Mouse (Mus musculus) hindbrain, embryonic 10.5 days (tissue): ENCODE data around the gene Inca1. TPM values are rescaled to one million over a fixed set of nuclear protein-coding genes. Genes with fewer than 3 reads are reported as not detected.

ENCODE experiments used
- DNase-seq: peaks from one replicate; pipeline ENCODE4 v3.0.0-alpha.2; 2017; ENCODE audit warnings: low spot score
- H3K27ac ChIP-seq: fragments of 300-500 bp; sonication (generic); 2 replicates; pipeline ENCODE4 v1.5.1; 2016; ENCODE audit warnings: mild to moderate bottlenecking, moderate library complexity
- H3K27me3 ChIP-seq: fragments of 300-500 bp; sonication (generic); 2 replicates; pipeline ENCODE4 v1.6.1; 2016; ENCODE audit warnings: mild to moderate bottlenecking; ENCODE audit not compliant: poor library complexity, insufficient read depth, severe bottlenecking
- H3K36me3 ChIP-seq: fragments of 300-500 bp; sonication (generic); 2 replicates; pipeline ENCODE4 v1.6.1; 2016; ENCODE audit warnings: mild to moderate bottlenecking, moderate library complexity
- H3K4me1 ChIP-seq: fragments of 300-500 bp; sonication (generic); replicated peaks from 2 replicates; pipeline ENCODE4 v1.6.1; 2016; ENCODE audit warnings: mild to moderate bottlenecking
- H3K4me3 ChIP-seq: fragments of 300-500 bp; sonication (generic); 2 replicates; pipeline ENCODE4 v1.5.1; 2016; ENCODE audit warnings: mild to moderate bottlenecking, moderate library complexity
- H3K9me3 ChIP-seq: fragments of 300-500 bp; sonication (generic); 2 replicates; pipeline ENCODE4 v1.6.1; 2016; ENCODE audit warnings: mild to moderate bottlenecking, moderate library complexity
- WGBS: fragments of 180-500 bp; shearing (Covaris S2); methylation state at CpG from one replicate; pipeline ENCODE4 v1.1.7; 2016; 5-methylcytosine and 5-hydroxymethylcytosine counted together
- polyA plus RNA-seq: library from polyadenylated mRNA; unstranded; fragments of >200 nt; fragmentation: Nextera tagmentation; extraction: Ambion mirVana; gene quantifications from 2 replicates; pipeline ENCODE4 v1.2.1, GENCODE M21; 2016

Gene Inca1
- polyA plus RNA-seq, 1 experiment from 2014 or later: 0.90 TPM

GRCm38 (mm10) chr11:70697376-70697775 is 2.6 kb downstream of the Inca1 start:
- H3K27ac ChIP-seq: no peak overlapping the region
- peaks cover 2% of the 10 kb centered on the region; the same call in 1 of the 2 replicates for H3K36me3 ChIP-seq
- no peaks in the 10 kb centered on the region for H3K27me3 ChIP-seq
- DNase-seq: no peak
- 76% methylated on average over 3 of the region's 3 CpGs for WGBS
- H3K4me1 ChIP-seq: peaks cover 29% of the 10 kb centered on the region
- no peaks in the 10 kb centered on the region for H3K9me3 ChIP-seq
- H3K4me3 ChIP-seq: no peak overlapping the region

- Histone ChIP-seq H3K36me3 (no peaks in the 10 kb centered on the region), H3K27me3 (no peaks in the 10 kb centered on the region), H3K27ac (no peak overlapping the region), H3K4me1 (peaks cover 6% of the 10 kb centered on the region), H3K4me3 (no peak overlapping the region), H3K9me3 (no peaks in the 10 kb centered on the region)
- WGBS: 79% methylated on average over 3 of the region's 3 CpGs
- no peak for DNase-seq
Observed at GRCm38 (mm10) chr11:70693504-70693903, 6.5 kb downstream of the Inca1 start.

- Histone ChIP-seq H3K27ac (no peak overlapping the region), H3K4me1 (peaks cover 32% of the 10 kb centered on the region), H3K36me3 (peaks cover 12% of the 10 kb centered on the region), H3K4me3 (no peak overlapping the region), H3K9me3 (no peaks in the 10 kb centered on the region), H3K27me3 (no peaks in the 10 kb centered on the region)
- no peak for DNase-seq
- 61% methylated on average over 4 of the region's 4 CpGs for WGBS
Observed at GRCm38 (mm10) chr11:70689578-70689977, 10.4 kb downstream of the Inca1 start.

GRCm38 (mm10) chr11:70688372-70688771 is 11.6 kb downstream of the Inca1 start:
- H3K9me3 ChIP-seq: no peaks in the 10 kb centered on the region
- H3K36me3 ChIP-seq: peaks cover 24% of the 10 kb centered on the region
- H3K27me3 ChIP-seq: no peaks in the 10 kb centered on the region
- DNase-seq: no peak
- 10% methylated on average over 8 of the region's 8 CpGs for WGBS
- peak overlapping the region; percentile 82 for H3K4me3 ChIP-seq
- H3K27ac ChIP-seq: peak overlapping the region; percentile 92
- peaks cover 32% of the 10 kb centered on the region for H3K4me1 ChIP-seq

- no peaks in the 10 kb centered on the region for H3K9me3 ChIP-seq
- peak within 1 kb of the TSS; percentile 92 for H3K27ac ChIP-seq
- H3K4me1 ChIP-seq: peaks cover 38% of the 10 kb centered on the region
- peaks cover 31% of the 10 kb centered on the region for H3K36me3 ChIP-seq
- H3K27me3 ChIP-seq: no peaks in the 10 kb centered on the region
- H3K4me3 ChIP-seq: peak within 1 kb of the TSS; percentile 82
- under 1% methylated on average over 55 of the region's 55 CpGs for WGBS
- peak; percentile 88 for DNase-seq
Observed at GRCm38 (mm10) chr11:70687601-70688199, 12.3 kb downstream of the Inca1 start, which contains the start of gene Camta2. Gene Camta2, minus strand, starts transcription at chr11:70688105.

GRCm38 (mm10) chr11:70686901-70687566 is 12.9 kb downstream of the Inca1 start:
- Histone ChIP-seq H3K36me3 (peaks cover 36% of the 10 kb centered on the region), H3K9me3 (no peaks in the 10 kb centered on the region), H3K27me3 (no peaks in the 10 kb centered on the region), H3K4me1 (peaks cover 45% of the 10 kb centered on the region), H3K4me3 (peak overlapping the region; percentile 82), H3K27ac (peak overlapping the region; percentile 92)
- WGBS: 6% methylated on average over 16 of the region's 16 CpGs
- DNase-seq: no peak

- 89% methylated on average over 5 of the region's 5 CpGs for WGBS
- DNase-seq: no peak
- no peak overlapping the region for H3K27ac ChIP-seq
- peaks cover 56% of the 10 kb centered on the region for H3K36me3 ChIP-seq
- no peaks in the 10 kb centered on the region for H3K9me3 ChIP-seq
- H3K4me3 ChIP-seq: no peak overlapping the region
- H3K4me1 ChIP-seq: peaks cover 56% of the 10 kb centered on the region
- H3K27me3 ChIP-seq: no peaks in the 10 kb centered on the region
Observed at GRCm38 (mm10) chr11:70683640-70684039, 16.3 kb downstream of the Inca1 start.

GRCm38 (mm10) chr11:70681897-70682581 is 17.9 kb downstream of the Inca1 start:
- Histone ChIP-seq H3K27ac (peak overlapping the region; percentile 81), H3K27me3 (no peaks in the 10 kb centered on the region), H3K36me3 (peaks cover 62% of the 10 kb centered on the region), H3K4me3 (peak overlapping the region; percentile 20; the same call in 1 of the 2 replicates), H3K4me1 (peaks cover 45% of the 10 kb centered on the region), H3K9me3 (no peaks in the 10 kb centered on the region)
- 13% methylated on average over 11 of the region's 11 CpGs for WGBS
- DNase-seq: peak; percentile 72

- Histone ChIP-seq H3K27me3 (no peaks in the 10 kb centered on the region), H3K36me3 (peaks cover 69% of the 10 kb centered on the region), H3K9me3 (no peaks in the 10 kb centered on the region), H3K4me1 (peaks cover 36% of the 10 kb centered on the region), H3K4me3 (0 out of 2 replicates have a peak overlapping the region, but pooled peaks have one; percentile 0), H3K27ac (peak overlapping the region; percentile 81)
- 55% methylated on average over 12 of the region's 12 CpGs for WGBS
- DNase-seq: no peak
Observed at GRCm38 (mm10) chr11:70681170-70681569, 18.8 kb downstream of the Inca1 start.

- Histone ChIP-seq H3K36me3 (peaks cover 73% of the 10 kb centered on the region), H3K4me3 (no peak overlapping the region), H3K27ac (no peak overlapping the region), H3K9me3 (no peaks in the 10 kb centered on the region), H3K4me1 (peaks cover 34% of the 10 kb centered on the region), H3K27me3 (no peaks in the 10 kb centered on the region)
- DNase-seq: no peak
- 84% methylated on average over 8 of the region's 8 CpGs for WGBS
Observed at GRCm38 (mm10) chr11:70679894-70680293, 20.1 kb downstream of the Inca1 start.

- H3K27me3 ChIP-seq: no peaks in the 10 kb centered on the region
- 97% methylated on average over 8 of the region's 8 CpGs for WGBS
- H3K4me3 ChIP-seq: no peak overlapping the region
- no peak overlapping the region for H3K27ac ChIP-seq
- no peak for DNase-seq
- H3K36me3 ChIP-seq: peaks cover 71% of the 10 kb centered on the region
- H3K9me3 ChIP-seq: no peaks in the 10 kb centered on the region
- H3K4me1 ChIP-seq: peaks cover 35% of the 10 kb centered on the region
Observed at GRCm38 (mm10) chr11:70679361-70679760, 20.6 kb downstream of the Inca1 start.

GRCm38 (mm10) chr11:70678576-70678975 is 21.4 kb downstream of the Inca1 start:
- peaks cover 42% of the 10 kb centered on the region for H3K4me1 ChIP-seq
- no peaks in the 10 kb centered on the region for H3K9me3 ChIP-seq
- DNase-seq: no peak
- no peak overlapping the region for H3K27ac ChIP-seq
- peaks cover 71% of the 10 kb centered on the region for H3K36me3 ChIP-seq
- no peaks in the 10 kb centered on the region for H3K27me3 ChIP-seq
- no peak overlapping the region for H3K4me3 ChIP-seq
- 60% methylated on average over 2 of the region's 2 CpGs for WGBS

- Histone ChIP-seq H3K4me3 (no peak overlapping the region), H3K36me3 (peaks cover 66% of the 10 kb centered on the region), H3K9me3 (no peaks in the 10 kb centered on the region), H3K27ac (no peak overlapping the region), H3K27me3 (no peaks in the 10 kb centered on the region), H3K4me1 (peaks cover 40% of the 10 kb centered on the region)
- no peak for DNase-seq
- whole genome bisulfite sequencing: 75% methylated on average over 9 of the region's 9 CpGs
Observed at GRCm38 (mm10) chr11:70678092-70678491, 21.9 kb downstream of the Inca1 start.
